Mouse (Mus musculus): ENCODE measurements around the gene Zfp791. TPM values are rescaled to one million over a fixed set of nuclear protein-coding genes. Genes with fewer than 3 reads are reported as not detected.

The Zfp791 gene
- polyA plus RNA-seq, 2 experiments: 0.77 to 2.4 TPM

DNA sequence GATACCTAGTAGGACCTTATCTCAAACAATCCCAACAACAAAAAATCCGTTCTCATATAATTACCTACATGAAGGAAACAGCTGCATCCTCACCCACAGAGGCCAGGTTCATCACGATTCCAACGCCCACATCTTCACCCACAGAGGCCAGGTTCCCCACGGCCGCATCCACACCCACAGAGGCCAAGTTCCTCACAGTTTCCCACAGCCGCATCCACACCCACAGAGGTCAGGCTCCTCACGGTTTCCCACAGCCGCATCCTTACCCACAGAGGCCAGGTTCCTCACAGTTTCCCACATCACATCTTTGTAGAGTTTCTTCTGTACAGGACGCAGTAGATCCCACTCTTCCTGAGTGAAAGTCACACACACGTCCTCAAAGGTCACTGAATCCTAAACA is 9.7 kb downstream of the Zfp791 start:
- 95% methylated on average over 10 of the region's 10 CpGs for WGBS
- ATAC-seq (ENCODE audit: low FRiP score, low read depth): no peak
- DNase-seq (ENCODE audit: low spot score): no peak

DNA sequence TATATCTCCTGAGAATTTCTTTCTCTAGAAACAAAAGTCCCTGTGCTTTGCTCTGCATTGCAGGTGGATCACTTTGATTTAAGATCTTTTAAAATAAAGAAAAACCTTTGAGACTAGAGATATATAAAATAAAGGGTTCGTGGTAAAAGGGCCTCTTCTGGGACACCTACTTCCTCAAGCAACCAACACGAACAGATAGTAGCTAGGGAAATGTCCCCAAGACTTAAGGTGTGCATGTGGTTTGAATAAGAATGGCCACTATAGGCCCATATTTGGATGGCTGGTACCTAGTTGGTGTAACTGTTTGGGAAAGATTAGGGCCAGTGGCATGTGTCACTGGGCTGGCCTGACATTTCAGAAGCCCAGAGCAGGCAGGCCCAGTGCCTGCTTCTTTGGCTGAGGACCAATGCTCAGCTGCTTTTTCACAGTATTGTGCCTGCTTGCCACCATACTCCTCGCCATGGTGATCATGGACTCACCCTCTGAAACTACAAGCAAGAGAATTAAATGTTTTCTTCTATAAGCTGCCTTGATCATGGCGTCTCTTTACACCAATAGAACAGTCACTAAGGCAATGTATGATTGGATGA is 22.7 kb downstream of the Zfp791 start:
- Histone ChIP-seq H3K27ac (replicated peaks; ENCODE audit: low read depth, low read length) (no peak overlapping the region), H3K9ac (ENCODE audit: low read depth, low read length, severe bottlenecking) (no peak overlapping the region), H3K27me3 (ENCODE audit: control insufficient read depth, insufficient read depth, low read length) (no peaks in the 10 kb centered on the region), H3K4me1 (ENCODE audit: control insufficient read depth, insufficient read depth, low read length) (no peaks in the 10 kb centered on the region), H3K4me3 (replicated peaks; ENCODE audit: low read length) (no peak overlapping the region), H3K9me3 (ENCODE audit: control insufficient read depth, low read length) (no peaks in the 10 kb centered on the region), H3K36me3 (ENCODE audit: control insufficient read depth, insufficient read depth, low read length) (peaks cover 34% of the 10 kb centered on the region), H3K4me2 (replicated peaks; ENCODE audit: low read depth, low read length, severe bottlenecking) (no peak overlapping the region)
- DNase-seq (ENCODE audit: low spot score) (no peak), ATAC-seq (ENCODE audit: low FRiP score, low read depth) (no peak)
- TF ChIP-seq POLR2A (IDR thresholded peaks at IDR 0.05; ENCODE audit: borderline replicate concordance, extremely low read depth, insufficient read depth, insufficient read length): no peak
- WGBS: 80% methylated on average over 4 of the region's 4 CpGs

More for the DNA sequence above, 9.7 kb downstream of the Zfp791 start:
- Histone ChIP-seq H3K27me3 (ENCODE audit: control insufficient read depth, insufficient read depth, low read length) (no peaks in the 10 kb centered on the region), H3K4me2 (replicated peaks; ENCODE audit: low read depth, low read length, severe bottlenecking) (no peak overlapping the region), H3K9me3 (ENCODE audit: control insufficient read depth, low read length) (no peaks in the 10 kb centered on the region; the same call in 1 of the 2 replicates), H3K4me1 (ENCODE audit: control insufficient read depth, insufficient read depth, low read length) (no peaks in the 10 kb centered on the region), H3K4me3 (replicated peaks; ENCODE audit: low read length) (no peak overlapping the region), H3K36me3 (ENCODE audit: control insufficient read depth, insufficient read depth, low read length) (peaks cover 27% of the 10 kb centered on the region), H3K9ac (ENCODE audit: low read depth, low read length, severe bottlenecking) (no peak overlapping the region), H3K27ac (replicated peaks; ENCODE audit: low read depth, low read length) (no peak overlapping the region)
- TF ChIP-seq POLR2A (IDR thresholded peaks at IDR 0.05; ENCODE audit: borderline replicate concordance, extremely low read depth, insufficient read depth, insufficient read length): no peak

DNA sequence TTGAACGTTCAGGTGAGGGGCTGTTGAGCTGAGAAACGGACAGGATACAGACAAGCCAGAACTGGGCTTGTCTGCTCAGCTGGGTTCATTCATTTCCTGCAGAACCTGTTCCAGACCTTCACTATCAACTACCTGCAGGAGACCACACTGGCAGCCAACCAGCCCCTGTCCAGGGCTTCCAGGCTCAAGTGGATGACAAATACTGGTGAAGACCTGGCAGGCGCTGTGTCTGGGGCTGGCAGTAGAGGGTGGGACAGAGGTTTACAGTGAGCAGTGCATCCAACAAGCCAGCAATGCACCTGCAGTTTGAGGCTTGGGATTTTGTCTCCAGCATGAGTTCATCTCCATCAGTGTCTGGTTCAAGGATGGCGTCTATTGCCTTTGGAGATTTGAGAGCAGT is 26.0 kb downstream of the Zfp791 start:
- no peak for TF ChIP-seq POLR2A (IDR thresholded peaks at IDR 0.05; ENCODE audit: borderline replicate concordance, extremely low read depth, insufficient read depth, insufficient read length)
- DNase-seq (ENCODE audit: low spot score): no peak
- no peak overlapping the region for H3K27ac ChIP-seq (replicated peaks; ENCODE audit: low read depth, low read length)
- WGBS: 93% methylated on average over 4 of the region's 4 CpGs
- no peak overlapping the region for H3K9ac ChIP-seq (ENCODE audit: low read depth, low read length, severe bottlenecking)
- H3K4me3 ChIP-seq (replicated peaks; ENCODE audit: low read length): no peak overlapping the region
- H3K27me3 ChIP-seq (ENCODE audit: control insufficient read depth, insufficient read depth, low read length): no peaks in the 10 kb centered on the region
- no peaks in the 10 kb centered on the region for H3K4me1 ChIP-seq (ENCODE audit: control insufficient read depth, insufficient read depth, low read length)
- no peak overlapping the region for H3K4me2 ChIP-seq (replicated peaks; ENCODE audit: low read depth, low read length, severe bottlenecking)
- H3K9me3 ChIP-seq (ENCODE audit: control insufficient read depth, low read length): no peaks in the 10 kb centered on the region
- no peak for ATAC-seq (ENCODE audit: low FRiP score, low read depth)
- peaks cover 51% of the 10 kb centered on the region for H3K36me3 ChIP-seq (ENCODE audit: control insufficient read depth, insufficient read depth, low read length)

DNA sequence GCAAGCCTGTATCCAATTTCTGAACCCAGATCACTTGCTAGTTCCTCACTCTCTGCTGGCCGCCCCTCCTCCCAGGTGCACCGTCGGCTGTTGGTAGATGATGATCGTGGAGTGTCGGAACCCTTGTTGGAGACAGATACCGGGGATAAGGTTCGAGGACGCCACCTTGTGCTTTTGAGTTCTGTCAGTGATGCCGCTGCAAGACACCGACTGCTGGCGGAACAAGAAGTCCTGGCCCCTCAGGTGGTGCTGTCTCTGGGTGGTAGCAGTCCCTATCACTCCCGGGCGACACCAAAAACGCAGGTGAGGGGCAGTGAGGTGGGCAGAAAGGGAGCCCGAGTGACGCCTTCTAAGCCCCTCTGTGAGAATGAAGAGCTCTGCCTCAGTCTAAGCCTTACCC is 26.7 kb downstream of the Zfp791 start:
- H3K36me3 ChIP-seq (ENCODE audit: control insufficient read depth, insufficient read depth, low read length): peaks cover 51% of the 10 kb centered on the region
- DNase-seq (ENCODE audit: low spot score) (no peak), ATAC-seq (ENCODE audit: low FRiP score, low read depth) (no peak)
- H3K27me3 ChIP-seq (ENCODE audit: control insufficient read depth, insufficient read depth, low read length): no peaks in the 10 kb centered on the region
- H3K9me3 ChIP-seq (ENCODE audit: control insufficient read depth, low read length): no peaks in the 10 kb centered on the region
- no peak overlapping the region for H3K27ac ChIP-seq (replicated peaks; ENCODE audit: low read depth, low read length)
- no peak overlapping the region for H3K4me2 ChIP-seq (replicated peaks; ENCODE audit: low read depth, low read length, severe bottlenecking)
- WGBS: 93% methylated on average over 16 of the region's 16 CpGs
- no peak for TF ChIP-seq POLR2A (IDR thresholded peaks at IDR 0.05; ENCODE audit: borderline replicate concordance, extremely low read depth, insufficient read depth, insufficient read length)
- H3K4me1 ChIP-seq (ENCODE audit: control insufficient read depth, insufficient read depth, low read length): no peaks in the 10 kb centered on the region
- H3K4me3 ChIP-seq (replicated peaks; ENCODE audit: low read length): no peak overlapping the region
- no peak overlapping the region for H3K9ac ChIP-seq (ENCODE audit: low read depth, low read length, severe bottlenecking)

DNA sequence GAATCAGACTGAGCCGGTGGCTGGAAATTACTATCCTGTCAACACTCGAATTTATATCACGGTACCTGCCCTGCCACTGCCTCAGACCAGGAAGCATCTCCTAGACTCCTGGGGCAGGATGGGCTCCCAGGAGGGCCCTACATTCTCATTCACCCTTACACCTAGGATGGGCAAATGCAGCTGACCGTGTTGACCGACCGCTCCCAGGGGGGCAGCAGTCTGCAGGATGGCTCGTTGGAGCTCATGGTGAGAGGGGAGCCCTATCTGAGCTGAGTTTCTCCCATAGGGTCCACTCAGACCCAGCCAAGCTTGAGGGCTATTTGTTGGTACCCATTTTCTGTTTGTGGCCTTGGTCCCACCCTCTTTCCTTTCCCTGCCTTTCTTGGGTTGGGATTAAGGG is 27.3 kb downstream of the Zfp791 start:
- no peaks in the 10 kb centered on the region for H3K9me3 ChIP-seq (ENCODE audit: control insufficient read depth, low read length)
- DNase-seq (ENCODE audit: low spot score) (no peak), ATAC-seq (ENCODE audit: low FRiP score, low read depth) (no peak)
- H3K9ac ChIP-seq (ENCODE audit: low read depth, low read length, severe bottlenecking): no peak overlapping the region
- no peaks in the 10 kb centered on the region for H3K27me3 ChIP-seq (ENCODE audit: control insufficient read depth, insufficient read depth, low read length)
- no peak overlapping the region for H3K4me2 ChIP-seq (replicated peaks; ENCODE audit: low read depth, low read length, severe bottlenecking)
- WGBS: 93% methylated on average over 7 of the region's 7 CpGs
- TF ChIP-seq POLR2A (IDR thresholded peaks at IDR 0.05; ENCODE audit: borderline replicate concordance, extremely low read depth, insufficient read depth, insufficient read length): no peak
- no peak overlapping the region for H3K4me3 ChIP-seq (replicated peaks; ENCODE audit: low read length)
- no peak overlapping the region for H3K27ac ChIP-seq (replicated peaks; ENCODE audit: low read depth, low read length)
- H3K36me3 ChIP-seq (ENCODE audit: control insufficient read depth, insufficient read depth, low read length): peaks cover 51% of the 10 kb centered on the region
- H3K4me1 ChIP-seq (ENCODE audit: control insufficient read depth, insufficient read depth, low read length): no peaks in the 10 kb centered on the region

DNA sequence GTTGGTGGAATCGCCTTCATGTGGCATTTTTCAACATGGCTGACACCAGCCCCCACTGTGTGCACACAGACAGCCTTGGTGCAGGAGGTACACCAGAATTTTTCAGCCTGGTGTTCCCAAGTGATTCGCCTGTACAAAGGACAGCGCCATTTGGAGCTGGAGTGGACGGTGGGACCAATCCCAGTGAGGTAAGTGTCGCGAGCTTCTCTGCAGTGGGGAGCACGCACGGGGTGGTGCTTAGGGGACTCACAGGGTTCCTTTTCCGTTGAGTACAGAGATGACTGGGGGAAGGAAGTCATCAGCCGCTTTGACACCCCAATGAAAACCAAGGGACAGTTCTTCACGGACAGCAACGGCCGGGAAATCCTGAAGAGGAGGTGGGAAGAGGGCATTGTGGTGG is 27.8 kb downstream of the Zfp791 start:
- Histone ChIP-seq H3K27me3 (ENCODE audit: control insufficient read depth, insufficient read depth, low read length) (no peaks in the 10 kb centered on the region), H3K4me2 (replicated peaks; ENCODE audit: low read depth, low read length, severe bottlenecking) (no peak overlapping the region), H3K27ac (replicated peaks; ENCODE audit: low read depth, low read length) (no peak overlapping the region), H3K4me3 (replicated peaks; ENCODE audit: low read length) (no peak overlapping the region), H3K9me3 (ENCODE audit: control insufficient read depth, low read length) (no peaks in the 10 kb centered on the region), H3K4me1 (ENCODE audit: control insufficient read depth, insufficient read depth, low read length) (no peaks in the 10 kb centered on the region), H3K9ac (ENCODE audit: low read depth, low read length, severe bottlenecking) (no peak overlapping the region), H3K36me3 (ENCODE audit: control insufficient read depth, insufficient read depth, low read length) (peaks cover 51% of the 10 kb centered on the region)
- DNase-seq (ENCODE audit: low spot score) (no peak), ATAC-seq (ENCODE audit: low FRiP score, low read depth) (no peak)
- TF ChIP-seq POLR2A (IDR thresholded peaks at IDR 0.05; ENCODE audit: borderline replicate concordance, extremely low read depth, insufficient read depth, insufficient read length): no peak
- 90% methylated on average over 13 of the region's 13 CpGs for WGBS

Measured in limb, embryonic 14.5 days (tissue).